Mouse (Mus musculus) heart, embryonic 15.5 days (tissue): Measurements from ENCODE around the gene Cpvl. TPM values are rescaled to one million over a fixed set of nuclear protein-coding genes. Genes with fewer than 3 reads are reported as not detected.

Experiments
- ATAC-seq: fragments of 200-750 bp; cut with Nextera tagmentation; replicated peaks from 2 replicates; pipeline ENCODE4 v1.8.0; 2017; ENCODE audit warnings: low read depth, moderate TSS enrichment; ENCODE audit not compliant: insufficient number of reproducible peaks, insufficient read depth, low FRiP score
- H3K27ac ChIP-seq: fragments of 300-500 bp; sonication (generic); 2 replicates; pipeline ENCODE4 v1.5.1; 2015; ENCODE audit warnings: mild to moderate bottlenecking, inconsistent platforms
- H3K27me3 ChIP-seq: fragments of 300-500 bp; sonication (generic); 2 replicates; pipeline ENCODE4 v1.6.1; 2015; ENCODE audit warnings: inconsistent platforms
- H3K36me3 ChIP-seq: fragments of 300-500 bp; sonication (generic); 2 replicates; pipeline ENCODE4 v1.6.1; 2015; ENCODE audit warnings: mild to moderate bottlenecking, inconsistent platforms
- H3K4me1 ChIP-seq: fragments of 300-500 bp; sonication (generic); replicated peaks from 2 replicates; pipeline ENCODE4 v1.6.1; 2015; ENCODE audit warnings: inconsistent platforms
- H3K4me2 ChIP-seq: fragments of 300-500 bp; sonication (generic); 2 replicates; pipeline ENCODE4 v1.6.1; 2015; ENCODE audit warnings: inconsistent platforms, mild to moderate bottlenecking, moderate library complexity
- H3K4me3 ChIP-seq: fragments of 300-500 bp; sonication (generic); 2 replicates; pipeline ENCODE4 v1.5.1; 2015; ENCODE audit warnings: mild to moderate bottlenecking, inconsistent platforms
- H3K9ac ChIP-seq: fragments of 300-500 bp; sonication (generic); 2 replicates; pipeline ENCODE4 v1.6.1; 2015; ENCODE audit warnings: mild to moderate bottlenecking, inconsistent platforms
- H3K9me3 ChIP-seq: fragments of 300-500 bp; sonication (generic); replicated peaks from 2 replicates; pipeline ENCODE4 v1.6.1; 2016; ENCODE audit warnings: inconsistent platforms
- WGBS: fragments of 180-500 bp; shearing (Covaris S2); methylation state at CpG from one replicate; pipeline ENCODE4 v1.1.7; 2015; ENCODE audit warnings: mixed read lengths; 5-methylcytosine and 5-hydroxymethylcytosine counted together
- polyA plus RNA-seq: library from polyadenylated mRNA; unstranded; fragments of >200 nt; fragmentation: Nextera tagmentation; extraction: Ambion mirVana; gene quantifications from 2 replicates; pipeline ENCODE4 v1.2.1, GENCODE M21; 2015

The Cpvl gene
- polyA plus RNA-seq, 1 experiment from 2014 or later = not detected

DNA sequence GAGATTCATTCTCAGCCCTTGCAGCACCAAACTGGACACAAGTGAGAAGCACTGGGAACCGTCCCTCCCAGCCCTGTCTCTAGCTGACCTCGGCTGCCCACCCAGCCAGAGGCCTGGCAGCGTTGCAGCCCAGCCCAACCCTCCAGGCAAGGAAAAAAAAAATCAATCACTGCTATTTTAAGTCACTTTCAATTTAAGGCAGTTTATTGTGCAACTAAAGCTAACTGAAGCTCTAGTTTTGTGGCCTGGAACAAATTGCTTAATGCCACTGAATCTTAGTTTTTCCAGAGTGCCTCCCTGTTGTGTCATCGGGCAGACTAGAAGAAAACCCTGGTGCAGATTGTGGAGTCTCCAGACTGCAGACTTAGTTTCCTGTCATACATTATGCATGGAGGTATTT lies 17.0 kb upstream of the Cpvl start:
- no peaks in the 10 kb centered on the region; the same call in 1 of the 2 replicates for H3K9me3 ChIP-seq
- H3K36me3 ChIP-seq = no peaks in the 10 kb centered on the region
- no peak overlapping the region for H3K4me3 ChIP-seq
- H3K27ac ChIP-seq = no peak overlapping the region
- H3K4me1 ChIP-seq = no peaks in the 10 kb centered on the region
- WGBS = 44% methylated on average over 4 of the region's 4 CpGs
- no peak overlapping the region for H3K9ac ChIP-seq
- no peak for ATAC-seq
- H3K27me3 ChIP-seq = no peaks in the 10 kb centered on the region
- no peak overlapping the region for H3K4me2 ChIP-seq

- Histone ChIP-seq H3K9ac (no peak overlapping the region), H3K27ac (no peak overlapping the region), H3K4me3 (no peak overlapping the region), H3K27me3 (no peaks in the 10 kb centered on the region), H3K4me2 (no peak overlapping the region), H3K9me3 (no peaks in the 10 kb centered on the region; the same call in 1 of the 2 replicates), H3K4me1 (no peaks in the 10 kb centered on the region), H3K36me3 (no peaks in the 10 kb centered on the region)
- 37% methylated on average over 3 of the region's 3 CpGs for WGBS
- ATAC-seq = no peak
These were observed 13.9 kb upstream of the Cpvl start for GRCm38 (mm10) chr6:53992386-53992785.

DNA sequence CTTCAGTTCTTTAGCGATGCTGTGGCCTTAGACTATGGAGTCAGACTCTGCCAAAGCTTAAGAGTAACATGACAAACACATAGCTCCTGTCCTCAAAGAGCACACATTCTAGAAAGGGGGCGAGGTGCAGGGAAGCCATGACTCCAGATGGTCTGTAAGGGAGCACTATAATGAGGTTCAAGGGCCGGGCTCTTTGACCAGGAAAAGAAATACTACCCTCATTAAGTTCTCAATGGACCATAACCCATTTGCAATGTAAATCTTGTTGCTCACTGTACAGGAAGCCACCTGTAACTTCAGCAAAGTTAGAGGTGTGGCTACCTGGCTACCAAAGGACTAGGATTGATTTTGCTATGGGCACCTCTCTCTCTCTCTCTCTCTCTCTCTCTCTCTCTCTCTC lies 8.8 kb upstream of the Cpvl start:
- WGBS = 88% methylated on average over 3 of the region's 3 CpGs
- Histone ChIP-seq H3K4me1 (0 out of 2 replicates have a peak, but pooled peaks cover 9% of the 10 kb centered on the region), H3K27ac (no peak overlapping the region), H3K9me3 (no peaks in the 10 kb centered on the region), H3K36me3 (no peaks in the 10 kb centered on the region), H3K9ac (no peak overlapping the region), H3K4me2 (no peak overlapping the region), H3K4me3 (no peak overlapping the region), H3K27me3 (no peaks in the 10 kb centered on the region)
- no peak for ATAC-seq

- WGBS = 29% methylated on average over 14 of the region's 14 CpGs
- no peak overlapping the region for H3K9ac ChIP-seq
- no peak for ATAC-seq
- 0 out of 2 replicates have a peak, but pooled peaks cover 9% of the 10 kb centered on the region for H3K4me1 ChIP-seq
- H3K27me3 ChIP-seq = no peaks in the 10 kb centered on the region
- H3K27ac ChIP-seq = no peak overlapping the region
- peak overlapping the region; percentile 58 for H3K4me2 ChIP-seq
- no peaks in the 10 kb centered on the region for H3K36me3 ChIP-seq
- no peaks in the 10 kb centered on the region for H3K9me3 ChIP-seq
- peak overlapping the region; percentile 44 for H3K4me3 ChIP-seq
These were observed 8.0 kb upstream of the Cpvl start for GRCm38 (mm10) chr6:53986273-53986985.

DNA sequence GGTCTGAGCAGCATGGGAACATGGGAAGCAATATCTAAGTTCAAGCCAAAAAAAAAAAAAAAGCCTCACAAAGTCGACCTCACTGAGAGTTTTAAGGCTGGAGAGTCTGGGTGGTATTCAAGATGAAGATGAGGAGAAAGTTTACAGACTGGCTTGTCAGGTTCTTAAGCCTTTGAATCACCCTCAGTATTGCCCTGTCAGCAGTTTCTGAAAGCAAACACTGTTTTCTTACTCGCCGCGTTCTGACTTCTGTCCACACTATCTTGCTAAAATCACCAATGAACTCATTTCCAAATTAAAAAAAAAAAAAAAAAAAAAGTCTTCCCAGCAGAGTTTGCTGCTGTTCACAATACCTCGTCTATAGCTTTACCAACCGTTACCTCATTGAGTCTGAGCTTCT lies 5.3 kb upstream of the Cpvl start:
- Histone ChIP-seq H3K4me2 (no peak overlapping the region), H3K36me3 (no peaks in the 10 kb centered on the region), H3K4me3 (no peak overlapping the region), H3K9me3 (no peaks in the 10 kb centered on the region), H3K27me3 (no peaks in the 10 kb centered on the region), H3K9ac (no peak overlapping the region), H3K27ac (no peak overlapping the region), H3K4me1 (0 out of 2 replicates have a peak, but pooled peaks cover 11% of the 10 kb centered on the region)
- no peak for ATAC-seq
- 65% methylated on average over 6 of the region's 6 CpGs for WGBS

GRCm38 (mm10) chr6:53982612-53983011 lies 4.1 kb upstream of the Cpvl start:
- 54% methylated on average over 4 of the region's 4 CpGs for WGBS
- no peaks in the 10 kb centered on the region for H3K9me3 ChIP-seq
- H3K36me3 ChIP-seq = no peaks in the 10 kb centered on the region
- no peak overlapping the region for H3K27ac ChIP-seq
- no peak overlapping the region for H3K4me2 ChIP-seq
- no peak overlapping the region for H3K9ac ChIP-seq
- H3K4me3 ChIP-seq = no peak overlapping the region
- no peaks in the 10 kb centered on the region for H3K27me3 ChIP-seq
- H3K4me1 ChIP-seq = 0 out of 2 replicates have a peak, but pooled peaks cover 11% of the 10 kb centered on the region
- no peak for ATAC-seq

GRCm38 (mm10) chr6:53982047-53982600 lies 3.7 kb upstream of the Cpvl start:
- ATAC-seq = no peak
- H3K9me3 ChIP-seq = no peaks in the 10 kb centered on the region
- no peak overlapping the region for H3K4me2 ChIP-seq
- WGBS = 73% methylated on average over 9 of the region's 9 CpGs
- H3K27me3 ChIP-seq = no peaks in the 10 kb centered on the region
- H3K27ac ChIP-seq = no peak overlapping the region
- H3K4me3 ChIP-seq = no peak overlapping the region
- no peaks in the 10 kb centered on the region for H3K36me3 ChIP-seq
- H3K9ac ChIP-seq = no peak overlapping the region
- H3K4me1 ChIP-seq = 0 out of 2 replicates have a peak, but pooled peaks cover 11% of the 10 kb centered on the region

DNA sequence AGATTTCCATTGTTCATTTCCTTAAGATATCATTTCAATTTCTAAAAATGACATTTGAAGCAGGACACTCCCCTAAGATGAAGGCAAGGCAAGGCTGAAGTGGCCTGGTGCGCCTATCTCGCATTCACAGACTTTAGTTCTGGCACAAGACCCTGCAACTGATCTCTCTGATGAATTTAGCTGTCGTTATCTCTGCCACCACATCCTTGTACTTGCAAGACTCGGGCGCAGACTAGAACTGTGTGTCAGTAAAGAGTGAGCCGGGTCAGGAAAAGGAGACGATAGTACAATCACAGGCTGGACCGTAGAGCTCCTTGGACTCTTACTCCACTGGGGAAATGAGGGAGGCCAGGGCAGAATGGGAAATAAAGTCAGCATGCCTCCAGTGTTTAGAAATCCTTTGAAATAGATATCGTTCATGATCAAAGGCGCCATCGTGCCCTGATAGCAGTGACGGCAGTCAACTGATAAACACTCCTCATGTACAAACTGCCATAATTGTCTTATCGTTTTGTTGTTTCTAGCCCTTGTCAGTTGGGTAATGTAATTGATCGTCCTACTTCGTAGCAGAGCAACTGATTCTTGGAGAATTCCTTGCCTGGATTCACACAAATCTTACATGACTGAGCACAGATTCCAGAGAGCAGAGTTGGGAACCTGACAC lies 2.5 kb upstream of the Cpvl start:
- 47% methylated on average over 15 of the region's 15 CpGs for WGBS
- Histone ChIP-seq H3K9ac (no peak overlapping the region), H3K4me1 (0 out of 2 replicates have a peak, but pooled peaks cover 5% of the 10 kb centered on the region), H3K4me3 (no peak overlapping the region), H3K27me3 (no peaks in the 10 kb centered on the region), H3K36me3 (no peaks in the 10 kb centered on the region), H3K9me3 (no peaks in the 10 kb centered on the region), H3K27ac (no peak overlapping the region), H3K4me2 (no peak overlapping the region)
- ATAC-seq = no peak

- Histone ChIP-seq H3K9me3 (no peaks in the 10 kb centered on the region), H3K4me2 (no peak overlapping the region), H3K27me3 (no peaks in the 10 kb centered on the region), H3K36me3 (no peaks in the 10 kb centered on the region), H3K4me3 (no peak overlapping the region), H3K9ac (no peak overlapping the region), H3K27ac (no peak overlapping the region), H3K4me1 (peaks cover 11% of the 10 kb centered on the region)
- WGBS = 58% methylated on average over 1 of the region's 1 CpGs
- no peak for ATAC-seq
These were observed 4.4 kb downstream of the Cpvl start for GRCm38 (mm10) chr6:53974040-53974439.

DNA sequence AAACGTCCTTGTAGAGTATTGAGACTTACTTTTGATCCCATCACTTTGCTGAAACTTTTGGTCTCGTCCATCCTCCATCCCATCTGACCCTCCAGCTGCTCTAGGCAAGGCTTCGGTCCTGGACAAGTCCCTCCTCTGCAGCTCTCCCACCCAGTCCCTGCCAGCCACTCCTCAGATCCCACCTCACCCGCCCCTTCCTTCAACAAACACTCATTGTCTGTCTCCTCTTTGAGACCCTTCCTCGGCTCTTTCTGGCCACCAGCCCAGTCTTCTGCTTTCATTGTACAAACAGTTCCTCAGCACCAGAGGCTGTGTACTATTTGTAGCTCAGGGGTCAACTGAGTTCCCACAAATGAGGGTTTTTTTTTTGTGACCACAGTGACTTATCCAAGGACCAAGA lies 5.0 kb downstream of the Cpvl start:
- no peak overlapping the region for H3K27ac ChIP-seq
- no peaks in the 10 kb centered on the region for H3K27me3 ChIP-seq
- WGBS = 30% methylated on average over 5 of the region's 5 CpGs
- no peaks in the 10 kb centered on the region for H3K9me3 ChIP-seq
- H3K9ac ChIP-seq = no peak overlapping the region
- peaks cover 15% of the 10 kb centered on the region for H3K4me1 ChIP-seq
- H3K36me3 ChIP-seq = no peaks in the 10 kb centered on the region
- H3K4me2 ChIP-seq = no peak overlapping the region
- no peak overlapping the region for H3K4me3 ChIP-seq
- no peak for ATAC-seq

GRCm38 (mm10) chr6:53972238-53972743 lies 6.2 kb downstream of the Cpvl start:
- peaks cover 15% of the 10 kb centered on the region for H3K4me1 ChIP-seq
- ATAC-seq = no peak
- WGBS = 76% methylated on average over 12 of the region's 12 CpGs

More at GRCm38 (mm10) chr6:53972238-53972743, 6.2 kb downstream of the Cpvl start:
- no peak overlapping the region for H3K4me3 ChIP-seq
- H3K4me2 ChIP-seq = no peak overlapping the region
- no peaks in the 10 kb centered on the region for H3K36me3 ChIP-seq
- H3K9ac ChIP-seq = no peak overlapping the region
- H3K9me3 ChIP-seq = no peaks in the 10 kb centered on the region
- H3K27ac ChIP-seq = no peak overlapping the region
- no peaks in the 10 kb centered on the region for H3K27me3 ChIP-seq
